Mouse (Mus musculus): ENCODE measurements around the gene B4gat1. TPM values are rescaled to one million over a fixed set of nuclear protein-coding genes. Genes with fewer than 3 reads are reported as not detected.

B4gat1 gene
- 45.8 and 47.9 TPM in 2 replicates for polyA plus RNA-seq (2014; fragmentation: Nextera tagmentation; extraction: Ambion mirVana)

DNA sequence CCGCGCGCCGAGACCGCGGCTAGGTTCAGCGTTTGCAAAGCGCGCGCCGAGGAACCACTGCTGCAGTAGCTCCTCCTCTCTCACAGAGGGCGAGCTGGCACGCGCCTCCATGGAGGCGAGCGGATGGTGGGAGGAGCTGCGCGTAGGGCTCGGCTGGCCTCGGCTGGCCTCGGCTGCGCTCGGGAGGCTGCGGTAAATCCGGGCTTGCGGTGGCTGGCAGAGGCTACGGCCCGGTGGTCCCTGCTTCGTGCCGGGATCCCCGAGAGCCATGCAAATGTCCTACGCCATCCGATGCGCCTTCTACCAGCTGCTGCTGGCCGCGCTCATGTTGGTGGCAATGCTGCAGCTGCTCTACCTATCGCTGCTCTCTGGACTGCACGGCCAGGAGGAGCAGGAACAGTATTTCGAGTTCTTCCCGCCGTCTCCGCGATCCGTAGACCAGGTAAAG lies at the start of gene B4gat1, which contains the start of gene AC124502.3:
TSS of gene B4gat1 (plus strand) at position 118 of the 448 bp plus-strand sequence.
TSS of gene AC124502.3 (plus strand) at position 183 of the 448 bp plus-strand sequence.
- TF ChIP-seq CTCF (IDR thresholded peaks at IDR 0.05; ENCODE audit: low read depth) = peak; percentile 56

GRCm38 (mm10) chr19:4989013-4989412 lies 49.6 kb upstream of the B4gat1 start:
- DNase-seq = peak; percentile 97
- Histone ChIP-seq H3K27ac (ENCODE audit: low read depth) (no peak overlapping the region), H3K9me3 (ENCODE audit: low read depth, low read length) (no peaks in the 10 kb centered on the region), H3K36me3 (ENCODE audit: insufficient read depth) (no peaks in the 10 kb centered on the region), H3K4me1 (ENCODE audit: insufficient read depth) (no peaks in the 10 kb centered on the region), H3K27me3 (ENCODE audit: insufficient read depth, low read length) (peaks cover 38% of the 10 kb centered on the region), H3K4me3 (ENCODE audit: low read depth, low read length) (no peak overlapping the region), H3K4me2 (no peak overlapping the region), H3K9ac (no peak overlapping the region)
- WGBS = 2% methylated on average over 13 of the region's 13 CpGs
- peak; percentile 47; the same call in 1 of the 2 replicates for ATAC-seq (ENCODE audit: insufficient read depth)
- peak; percentile 33; the same call in 1 of the 2 replicates for TF ChIP-seq CTCF (IDR thresholded peaks at IDR 0.05; ENCODE audit: low read depth)

More for the DNA sequence above, at the start of gene B4gat1, which contains the start of gene AC124502.3:
- H3K9me3 ChIP-seq (ENCODE audit: low read depth, low read length) = no peaks in the 10 kb centered on the region
- peak within 1 kb of the TSS; percentile 88 for H3K9ac ChIP-seq
- no peaks in the 10 kb centered on the region for H3K27me3 ChIP-seq (ENCODE audit: insufficient read depth, low read length)
- H3K27ac ChIP-seq (ENCODE audit: low read depth) = peak within 1 kb of the TSS; percentile 89
- DNase-seq (peak; percentile 97), ATAC-seq (ENCODE audit: insufficient read depth) (peak; percentile 90)
- 0 out of 2 replicates have a peak, but pooled peaks cover 4% of the 10 kb centered on the region for H3K36me3 ChIP-seq (ENCODE audit: insufficient read depth)
- peak within 1 kb of the TSS; percentile 96 for H3K4me2 ChIP-seq
- peaks cover 14% of the 10 kb centered on the region for H3K4me1 ChIP-seq (ENCODE audit: insufficient read depth)
- H3K4me3 ChIP-seq (ENCODE audit: low read depth, low read length) = peak within 1 kb of the TSS; percentile 85
- 0% methylated on average over 44 of the region's 44 CpGs for WGBS

GRCm38 (mm10) chr19:4989434-4990255 lies 49.0 kb upstream of the B4gat1 start:
- ATAC-seq (ENCODE audit: insufficient read depth) (no peak), DNase-seq (no peak)
- no peaks in the 10 kb centered on the region for H3K9me3 ChIP-seq (ENCODE audit: low read depth, low read length)
- 20% methylated on average over 44 of the region's 47 CpGs for WGBS
- TF ChIP-seq CTCF (IDR thresholded peaks at IDR 0.05; ENCODE audit: low read depth) = no peak
- no peak overlapping the region for H3K4me2 ChIP-seq
- H3K4me3 ChIP-seq (ENCODE audit: low read depth, low read length) = no peak overlapping the region
- H3K36me3 ChIP-seq (ENCODE audit: insufficient read depth) = no peaks in the 10 kb centered on the region
- peaks cover 31% of the 10 kb centered on the region for H3K27me3 ChIP-seq (ENCODE audit: insufficient read depth, low read length)
- H3K4me1 ChIP-seq (ENCODE audit: insufficient read depth) = no peaks in the 10 kb centered on the region
- no peak overlapping the region for H3K9ac ChIP-seq
- no peak overlapping the region for H3K27ac ChIP-seq (ENCODE audit: low read depth)

GRCm38 (mm10) chr19:4990256-4990625 lies 48.4 kb upstream of the B4gat1 start, which contains the start of gene Npas4:
Gene Npas4, minus strand, starts transcription at chr19:4990316.
- no peak within 1 kb of the TSS for H3K4me2 ChIP-seq
- 18% methylated on average over 4 of the region's 4 CpGs for WGBS
- TF ChIP-seq CTCF (IDR thresholded peaks at IDR 0.05; ENCODE audit: low read depth) = no peak
- no peak within 1 kb of the TSS for H3K4me3 ChIP-seq (ENCODE audit: low read depth, low read length)
- no peak for DNase-seq
- no peaks in the 10 kb centered on the region for H3K36me3 ChIP-seq (ENCODE audit: insufficient read depth)
- no peak within 1 kb of the TSS for H3K9ac ChIP-seq
- H3K27ac ChIP-seq (ENCODE audit: low read depth) = no peak within 1 kb of the TSS
- peaks cover 31% of the 10 kb centered on the region for H3K27me3 ChIP-seq (ENCODE audit: insufficient read depth, low read length)
- no peaks in the 10 kb centered on the region for H3K9me3 ChIP-seq (ENCODE audit: low read depth, low read length)
- no peak for ATAC-seq (ENCODE audit: insufficient read depth)
- H3K4me1 ChIP-seq (ENCODE audit: insufficient read depth) = no peaks in the 10 kb centered on the region

- WGBS = under 1% methylated on average over 22 of the region's 22 CpGs
- Histone ChIP-seq H3K4me2 (no peak overlapping the region), H3K4me3 (ENCODE audit: low read depth, low read length) (no peak overlapping the region), H3K9ac (no peak overlapping the region), H3K27me3 (ENCODE audit: insufficient read depth, low read length) (peaks cover 31% of the 10 kb centered on the region), H3K27ac (ENCODE audit: low read depth) (no peak overlapping the region), H3K4me1 (ENCODE audit: insufficient read depth) (no peaks in the 10 kb centered on the region), H3K36me3 (ENCODE audit: insufficient read depth) (no peaks in the 10 kb centered on the region), H3K9me3 (ENCODE audit: low read depth, low read length) (no peaks in the 10 kb centered on the region)
- peak; percentile 28 for DNase-seq
- no peak for ATAC-seq (ENCODE audit: insufficient read depth)
- TF ChIP-seq CTCF (IDR thresholded peaks at IDR 0.05; ENCODE audit: low read depth) = no peak
Measured at GRCm38 (mm10) chr19:4990716-4991115, 47.9 kb upstream of the B4gat1 start.

DNA sequence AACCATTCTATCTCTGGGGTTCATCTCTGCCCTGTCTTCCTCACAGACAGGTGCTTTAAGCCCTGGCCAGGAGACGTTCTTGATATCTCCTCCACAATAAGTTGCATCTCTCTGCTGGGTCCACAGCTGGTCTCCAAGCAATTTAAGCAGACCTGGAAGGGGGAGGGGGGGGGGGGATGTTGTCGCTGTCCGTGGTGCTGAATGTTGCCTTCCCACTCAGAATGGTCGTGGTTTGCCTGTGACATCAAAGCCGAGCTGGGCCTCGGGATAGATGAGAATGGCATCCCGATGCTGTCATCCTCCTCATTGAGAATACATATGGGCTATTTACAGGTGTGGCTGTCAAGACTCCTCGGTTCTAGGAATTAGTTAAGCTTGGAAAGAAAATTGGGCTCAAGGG lies 46.3 kb upstream of the B4gat1 start:
- no peak overlapping the region for H3K9ac ChIP-seq
- whole genome bisulfite sequencing = 7% methylated on average over 8 of the region's 8 CpGs
- H3K4me1 ChIP-seq (ENCODE audit: insufficient read depth) = no peaks in the 10 kb centered on the region
- no peak for ATAC-seq (ENCODE audit: insufficient read depth)
- no peak overlapping the region for H3K27ac ChIP-seq (ENCODE audit: low read depth)
- no peaks in the 10 kb centered on the region for H3K9me3 ChIP-seq (ENCODE audit: low read depth, low read length)
- TF ChIP-seq CTCF (IDR thresholded peaks at IDR 0.05; ENCODE audit: low read depth) = no peak
- no peak overlapping the region for H3K4me3 ChIP-seq (ENCODE audit: low read depth, low read length)
- no peak overlapping the region; the same call in 1 of the 2 replicates for H3K4me2 ChIP-seq
- H3K36me3 ChIP-seq (ENCODE audit: insufficient read depth) = no peaks in the 10 kb centered on the region
- H3K27me3 ChIP-seq (ENCODE audit: insufficient read depth, low read length) = peaks cover 31% of the 10 kb centered on the region
- peak; percentile 39 for DNase-seq

GRCm38 (mm10) chr19:4992904-4993303 lies 45.7 kb upstream of the B4gat1 start:
- 0 out of 2 replicates have a peak, but pooled peaks have one; percentile 49 for ATAC-seq (ENCODE audit: insufficient read depth)
- no peaks in the 10 kb centered on the region for H3K9me3 ChIP-seq (ENCODE audit: low read depth, low read length)
- H3K4me3 ChIP-seq (ENCODE audit: low read depth, low read length) = no peak overlapping the region
- peak; percentile 56 for DNase-seq
- H3K27me3 ChIP-seq (ENCODE audit: insufficient read depth, low read length) = peaks cover 31% of the 10 kb centered on the region
- no peak for TF ChIP-seq CTCF (IDR thresholded peaks at IDR 0.05; ENCODE audit: low read depth)
- no peaks in the 10 kb centered on the region for H3K36me3 ChIP-seq (ENCODE audit: insufficient read depth)
- no peaks in the 10 kb centered on the region for H3K4me1 ChIP-seq (ENCODE audit: insufficient read depth)
- H3K27ac ChIP-seq (ENCODE audit: low read depth) = no peak overlapping the region
- no peak overlapping the region for H3K9ac ChIP-seq
- H3K4me2 ChIP-seq = no peak overlapping the region; the same call in 1 of the 2 replicates
- 6% methylated on average over 9 of the region's 9 CpGs for WGBS

All from lung, embryonic 14.5 days (tissue).